Mouse (Mus musculus) midbrain, embryonic 14.5 days (tissue): Measurements from ENCODE around the gene Gpn3. TPM values are rescaled to one million over a fixed set of nuclear protein-coding genes. Genes with fewer than 3 reads are reported as not detected.
A peak's percentile ranks its signal among the peaks of the same experiment; 100 is the strongest.

ENCODE experiments used
- ATAC-seq: fragments of 200-750 bp; cut with Nextera tagmentation; 2 replicates; pipeline ENCODE4 v1.8.0; 2017; ENCODE audit warnings: moderate number of reproducible peaks, moderate library complexity; ENCODE audit not compliant: low FRiP score, low TSS enrichment
- DNase-seq: peaks from one replicate; pipeline ENCODE4 v3.0.0-alpha.2; 2015
- H3K27ac ChIP-seq: fragments of 300-500 bp; sonication (generic); replicated peaks from 2 replicates; pipeline ENCODE4 v1.5.1; 2014; ENCODE audit warnings: mild to moderate bottlenecking, low read depth, low read length, moderate library complexity
- H3K27me3 ChIP-seq: fragments of 300-500 bp; sonication (generic); 2 replicates; pipeline ENCODE4 v1.6.1; 2014; ENCODE audit warnings: low read length, control low read depth, mixed read lengths; ENCODE audit not compliant: control insufficient read depth, insufficient read depth
- H3K36me3 ChIP-seq: fragments of 300-500 bp; sonication (generic); 2 replicates; pipeline ENCODE4 v1.6.1; 2014; ENCODE audit warnings: low read length, control low read depth; ENCODE audit not compliant: control insufficient read depth, insufficient read depth
- H3K4me1 ChIP-seq: fragments of 300-500 bp; sonication (generic); 2 replicates; pipeline ENCODE4 v1.6.1; 2014; ENCODE audit warnings: mild to moderate bottlenecking, antibody characterized with exemption, low read length, control low read depth; ENCODE audit not compliant: control insufficient read depth, insufficient read depth
- H3K4me2 ChIP-seq: fragments of 300-500 bp; sonication (generic); 2 replicates; pipeline ENCODE4 v1.6.1; 2014; ENCODE audit warnings: mild to moderate bottlenecking, low read length, moderate library complexity
- H3K4me3 ChIP-seq: fragments of 300-500 bp; sonication (generic); replicated peaks from 2 replicates; pipeline ENCODE4 v1.5.1; 2014; ENCODE audit warnings: low read depth, low read length
- H3K9ac ChIP-seq: fragments of 300-500 bp; sonication (generic); replicated peaks from 2 replicates; pipeline ENCODE4 v1.6.1; 2014; ENCODE audit warnings: mild to moderate bottlenecking, low read length, moderate library complexity
- H3K9me3 ChIP-seq: fragments of 300-500 bp; sonication (generic); 2 replicates; pipeline ENCODE4 v1.6.1; 2016; ENCODE audit warnings: low read length, control low read depth, mixed read lengths; ENCODE audit not compliant: control insufficient read depth
- WGBS: fragments of 180-500 bp; shearing (Covaris S2); extraction: QIAGEN DNeasy Blood & Tissue Kit; methylation state at CpG from one replicate; pipeline ENCODE4 v1.1.7; 2014; 5-methylcytosine and 5-hydroxymethylcytosine counted together
- polyA plus RNA-seq: library from polyadenylated mRNA; unstranded; fragments of >200 nt; fragmentation: Nextera tagmentation; extraction: Ambion mirVana; gene quantifications from 2 replicates; pipeline ENCODE4 v1.2.1, GENCODE M21; 2014

Gene Gpn3
- polyA plus RNA-seq, 1 experiment from 2014 or later = 43.9 TPM

- under 1% methylated on average over 73 of the region's 73 CpGs for WGBS
- DNase-seq (peak; percentile 95), ATAC-seq (peak; percentile 85)
- H3K9ac ChIP-seq = peak overlapping the region; percentile 79
- peak overlapping the region; percentile 98 for H3K4me3 ChIP-seq
- no peaks in the 10 kb centered on the region for H3K27me3 ChIP-seq
- no peaks in the 10 kb centered on the region for H3K36me3 ChIP-seq
- H3K4me1 ChIP-seq = peaks cover 11% of the 10 kb centered on the region; the same call in 1 of the 2 replicates
- peak overlapping the region; percentile 96 for H3K27ac ChIP-seq
- peak overlapping the region; percentile 83 for H3K4me2 ChIP-seq
- no peaks in the 10 kb centered on the region for H3K9me3 ChIP-seq
Measured at GRCm38 (mm10) chr5:122422071-122422964, 50.6 kb downstream of the Gpn3 start.

DNA sequence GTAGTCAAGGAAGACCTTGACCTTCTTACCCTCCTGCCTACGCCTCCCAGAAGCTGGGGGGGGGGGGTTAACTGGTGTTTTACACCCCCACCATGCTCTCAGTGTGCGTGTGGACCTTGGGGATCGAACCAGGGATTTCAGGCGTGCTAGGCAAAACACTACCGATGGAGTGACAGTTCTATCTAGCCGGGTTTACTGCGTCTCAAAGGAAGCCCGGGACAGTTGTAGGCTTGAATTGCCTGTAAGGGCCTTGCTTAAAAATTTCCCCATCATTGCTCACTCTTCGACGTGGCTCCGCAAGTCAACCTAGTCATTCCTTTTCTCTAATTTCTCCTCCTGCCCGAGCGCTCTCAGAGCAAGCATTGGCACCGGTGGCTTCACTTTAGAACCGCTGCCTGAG, 51.4 kb downstream of the Gpn3 start:
- DNase-seq = no peak
- ATAC-seq = no peak
- Histone ChIP-seq H3K36me3 (peaks cover 3% of the 10 kb centered on the region), H3K4me3 (peak overlapping the region; percentile 98), H3K9ac (peak overlapping the region; percentile 79), H3K9me3 (no peaks in the 10 kb centered on the region), H3K4me1 (peaks cover 11% of the 10 kb centered on the region; the same call in 1 of the 2 replicates), H3K27me3 (no peaks in the 10 kb centered on the region), H3K27ac (no peak overlapping the region), H3K4me2 (peak overlapping the region; percentile 83)
- 33% methylated on average over 15 of the region's 15 CpGs for WGBS

GRCm38 (mm10) chr5:122425550-122425949, 53.9 kb downstream of the Gpn3 start:
- Histone ChIP-seq H3K9me3 (no peaks in the 10 kb centered on the region), H3K27me3 (no peaks in the 10 kb centered on the region), H3K4me1 (peaks cover 11% of the 10 kb centered on the region; the same call in 1 of the 2 replicates), H3K36me3 (peaks cover 25% of the 10 kb centered on the region), H3K9ac (no peak overlapping the region), H3K4me2 (no peak overlapping the region), H3K4me3 (no peak overlapping the region), H3K27ac (no peak overlapping the region)
- 87% methylated on average over 2 of the region's 2 CpGs for WGBS
- DNase-seq = no peak
- ATAC-seq = no peak

- WGBS = 93% methylated on average over 4 of the region's 4 CpGs
- H3K9ac ChIP-seq = no peak overlapping the region
- no peak for DNase-seq
Measured at GRCm38 (mm10) chr5:122430036-122430775, 58.5 kb downstream of the Gpn3 start.

GRCm38 (mm10) chr5:122431221-122431620, 59.5 kb downstream of the Gpn3 start:
- H3K27me3 ChIP-seq = no peaks in the 10 kb centered on the region
- DNase-seq = no peak
- no peak overlapping the region for H3K9ac ChIP-seq
- peaks cover 81% of the 10 kb centered on the region for H3K36me3 ChIP-seq
- no peak overlapping the region for H3K4me3 ChIP-seq
- WGBS = 94% methylated on average over 8 of the region's 8 CpGs
- ATAC-seq = no peak
- H3K4me1 ChIP-seq = no peaks in the 10 kb centered on the region
- no peaks in the 10 kb centered on the region for H3K9me3 ChIP-seq
- H3K27ac ChIP-seq = no peak overlapping the region
- no peak overlapping the region for H3K4me2 ChIP-seq

More at GRCm38 (mm10) chr5:122430036-122430775, 58.5 kb downstream of the Gpn3 start:
- ATAC-seq = no peak
- no peaks in the 10 kb centered on the region for H3K27me3 ChIP-seq
- H3K4me2 ChIP-seq = no peak overlapping the region
- H3K27ac ChIP-seq = no peak overlapping the region
- no peaks in the 10 kb centered on the region for H3K9me3 ChIP-seq
- H3K4me3 ChIP-seq = no peak overlapping the region
- no peaks in the 10 kb centered on the region for H3K4me1 ChIP-seq
- peaks cover 71% of the 10 kb centered on the region for H3K36me3 ChIP-seq

Other genes with a start within 250 kb of the Gpn3 start
- not detected in 2 replicates for gene Ccdc63, start 231.1 kb upstream of the Gpn3 start, polyA plus RNA-seq
- gene Ppp1cc, start 213.6 kb upstream of the Gpn3 start, polyA plus RNA-seq = 232 and 238 TPM in 2 replicates
- 1.8 and 2.5 TPM in 2 replicates for gene Hvcn1, start 165.1 kb upstream of the Gpn3 start, polyA plus RNA-seq
- 6.2 and 6.6 TPM in 2 replicates for gene Tctn1, start 107.4 kb upstream of the Gpn3 start, polyA plus RNA-seq
- gene Pptc7, start 87.5 kb upstream of the Gpn3 start, polyA plus RNA-seq = 8.5 and 9.1 TPM in 2 replicates
- gene Rad9b, start 17.6 kb upstream of the Gpn3 start, polyA plus RNA-seq = 18.5 and 27.1 TPM in 2 replicates
- 324 and 331 TPM in 2 replicates for gene Vps29, start 17.5 kb upstream of the Gpn3 start, polyA plus RNA-seq
- gene Fam216a, start 488 bp downstream of the Gpn3 start, polyA plus RNA-seq = 155 and 164 TPM in 2 replicates
- 62.1 and 196 TPM in 2 replicates for gene Arpc3, start 20.0 kb downstream of the Gpn3 start, polyA plus RNA-seq
- 27.5 and 39.6 TPM in 2 replicates for gene Anapc7, start 49.8 kb downstream of the Gpn3 start, polyA plus RNA-seq
- 46.5 and 59.3 TPM in 2 replicates for gene Atp2a2, start 130.3 kb downstream of the Gpn3 start, polyA plus RNA-seq
- gene Ift81, start 242.6 kb downstream of the Gpn3 start, polyA plus RNA-seq = 56.2 and 64.4 TPM in 2 replicates